Mouse (Mus musculus): ENCODE data around the gene Taf9b. TPM values are rescaled to one million over a fixed set of nuclear protein-coding genes. Genes with fewer than 3 reads are reported as not detected.
A peak's percentile ranks its signal among the peaks of the same experiment; 100 is the strongest.

Gene Taf9b
- polyA plus RNA-seq, 1 experiment from 2014 or later, result 12.4 TPM

DNA sequence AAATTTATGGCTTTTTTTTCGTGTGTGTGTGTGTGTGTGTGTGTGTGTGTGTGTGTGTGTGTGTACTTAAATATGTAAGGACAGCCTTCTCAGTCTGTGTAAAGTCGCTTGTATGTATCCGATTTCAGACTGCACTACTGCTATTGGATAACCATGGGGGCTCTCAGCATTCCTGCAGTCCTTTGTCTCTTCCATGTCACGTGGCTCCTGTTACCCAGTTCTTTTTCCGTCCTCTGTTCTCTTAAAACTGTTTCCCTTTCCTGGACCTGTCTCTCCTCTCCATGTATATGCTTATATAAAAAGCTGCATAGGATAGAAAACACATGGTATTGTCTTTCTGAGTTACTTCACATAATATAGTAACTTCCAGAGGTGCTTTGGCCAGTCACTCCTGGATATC lies 35.3 kb downstream of the Taf9b start:
- Histone ChIP-seq H3K9me3 (no peaks in the 10 kb centered on the region), H3K27ac (replicated peaks) (peak overlapping the region; percentile 78), H3K4me3 (no peak overlapping the region), H3K36me3 (no peaks in the 10 kb centered on the region), H3K4me2 (replicated peaks) (peak overlapping the region; percentile 13; the same call in 1 of the 2 replicates), H3K27me3 (no peaks in the 10 kb centered on the region), H3K4me1 (peaks cover 25% of the 10 kb centered on the region), H3K9ac (replicated peaks) (no peak overlapping the region)
- WGBS, result 16% methylated on average over 5 of the region's 5 CpGs
- peak; percentile 16; the same call in 1 of the 2 replicates for ATAC-seq (ENCODE audit: low FRiP score, low read depth)

DNA sequence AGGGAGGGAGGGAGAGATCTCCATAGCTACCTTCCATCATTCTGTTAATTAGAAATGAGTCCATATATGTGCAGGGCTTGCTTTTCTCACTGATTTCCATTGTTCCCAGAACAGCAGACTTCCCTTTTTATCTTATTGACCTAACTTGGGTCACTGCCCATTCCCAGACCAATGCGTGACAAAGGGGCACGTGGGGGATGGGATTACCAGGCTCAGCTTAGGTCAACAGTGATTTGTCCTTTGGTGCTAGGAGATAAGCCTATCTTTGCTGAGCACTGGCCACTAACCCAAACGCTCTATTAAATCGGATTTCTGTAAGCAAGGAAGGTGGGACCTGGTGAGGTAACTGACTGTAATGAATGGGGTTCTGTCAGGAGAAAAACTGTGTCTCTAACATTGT lies 36.7 kb downstream of the Taf9b start:
- no peak overlapping the region for H3K9ac ChIP-seq (replicated peaks)
- H3K9me3 ChIP-seq, result no peaks in the 10 kb centered on the region
- WGBS, result 23% methylated on average over 4 of the region's 4 CpGs
- no peak overlapping the region for H3K4me3 ChIP-seq
- H3K4me2 ChIP-seq (replicated peaks), result no peak overlapping the region
- no peaks in the 10 kb centered on the region for H3K27me3 ChIP-seq
- H3K4me1 ChIP-seq, result peaks cover 16% of the 10 kb centered on the region
- no peaks in the 10 kb centered on the region for H3K36me3 ChIP-seq
- no peak overlapping the region for H3K27ac ChIP-seq (replicated peaks)
- ATAC-seq (ENCODE audit: low FRiP score, low read depth), result no peak

DNA sequence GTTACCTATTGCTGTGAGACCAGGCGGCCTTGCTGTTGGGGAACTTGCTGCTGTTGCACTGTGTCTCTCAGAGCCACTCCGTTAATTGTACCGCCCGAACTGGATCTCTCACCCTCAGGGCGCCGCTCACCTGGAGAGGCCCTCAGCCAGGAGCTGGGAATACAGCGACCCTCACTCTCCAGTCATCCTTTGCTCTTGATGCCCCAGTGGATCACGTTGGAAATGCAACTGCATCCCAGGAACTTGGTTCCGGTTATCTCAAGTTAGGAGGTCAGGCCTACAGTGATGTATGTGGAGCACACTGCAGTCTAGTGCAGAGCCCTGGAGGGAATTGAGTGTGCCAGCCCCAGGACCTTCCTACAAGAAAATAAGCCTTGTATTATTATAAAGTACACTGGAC lies 44.6 kb downstream of the Taf9b start:
- Histone ChIP-seq H3K36me3 (no peaks in the 10 kb centered on the region), H3K9me3 (no peaks in the 10 kb centered on the region), H3K27ac (replicated peaks) (no peak overlapping the region), H3K9ac (replicated peaks) (no peak overlapping the region), H3K27me3 (no peaks in the 10 kb centered on the region), H3K4me1 (no peaks in the 10 kb centered on the region), H3K4me3 (no peak overlapping the region), H3K4me2 (replicated peaks) (no peak overlapping the region)
- no peak for ATAC-seq (ENCODE audit: low FRiP score, low read depth)
- 50% methylated on average over 9 of the region's 9 CpGs for WGBS

DNA sequence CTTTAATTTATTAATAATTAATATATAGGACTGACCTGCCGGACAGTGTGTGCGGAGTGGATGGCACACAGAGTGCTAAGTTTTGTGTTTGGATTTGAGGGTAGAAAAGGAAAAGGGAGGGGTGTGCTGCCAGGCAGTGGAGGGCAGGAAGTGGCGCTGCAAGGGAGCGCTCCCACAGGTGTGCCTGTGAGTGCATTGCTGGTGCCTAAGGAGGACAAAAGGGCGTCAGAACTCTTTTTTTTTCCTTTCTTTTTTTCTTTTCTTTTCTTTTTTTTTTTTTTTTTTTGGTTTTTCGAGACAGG lies 49.2 kb downstream of the Taf9b start:
- Histone ChIP-seq H3K27ac (replicated peaks) (no peak overlapping the region), H3K4me3 (peak overlapping the region; percentile 32; the same call in 1 of the 2 replicates), H3K36me3 (no peaks in the 10 kb centered on the region), H3K4me2 (replicated peaks) (peak overlapping the region; percentile 48), H3K4me1 (no peaks in the 10 kb centered on the region), H3K9ac (replicated peaks) (no peak overlapping the region), H3K27me3 (no peaks in the 10 kb centered on the region; the same call in 1 of the 2 replicates), H3K9me3 (no peaks in the 10 kb centered on the region)
- 54% methylated on average over 5 of the region's 6 CpGs for WGBS
- peak; percentile 59 for ATAC-seq (ENCODE audit: low FRiP score, low read depth)

DNA sequence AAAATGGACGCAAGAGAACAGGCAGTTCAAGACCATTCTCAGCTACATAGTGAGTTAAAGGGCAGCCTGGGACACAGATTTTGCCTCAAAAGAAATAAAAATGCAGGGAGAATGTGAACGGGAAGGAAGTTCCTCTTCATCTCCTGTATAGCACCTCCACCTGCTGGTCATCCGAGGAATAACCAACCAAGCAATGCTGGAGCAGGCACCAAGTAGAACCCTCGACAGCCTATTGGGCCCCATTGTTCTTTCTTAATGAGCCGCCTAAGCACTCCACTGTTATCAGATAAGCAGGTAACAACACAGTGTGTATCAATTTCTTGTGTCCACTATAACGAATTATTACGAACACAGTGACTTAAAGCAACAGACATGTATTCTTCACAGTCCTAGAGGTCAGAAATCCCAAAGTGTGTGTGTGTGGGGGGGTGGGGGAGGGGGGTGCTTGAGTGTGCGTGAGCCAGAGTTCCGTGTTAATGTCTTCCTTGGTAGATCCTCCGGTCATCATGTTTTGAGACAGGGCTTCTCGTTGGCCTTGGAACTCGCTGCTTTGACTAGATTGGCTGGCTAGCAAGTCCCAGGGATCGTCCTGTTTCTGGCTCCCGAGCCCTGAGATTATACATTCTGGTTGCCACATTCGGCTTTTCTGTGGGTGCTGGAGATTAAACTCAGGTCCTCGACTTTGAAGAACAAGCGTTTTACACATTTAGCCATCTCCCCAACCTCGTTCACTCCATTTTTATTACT lies 49.7 kb downstream of the Taf9b start:
- no peak overlapping the region for H3K9ac ChIP-seq (replicated peaks)
- no peaks in the 10 kb centered on the region; the same call in 1 of the 2 replicates for H3K27me3 ChIP-seq
- no peaks in the 10 kb centered on the region for H3K4me1 ChIP-seq
- no peak overlapping the region for H3K27ac ChIP-seq (replicated peaks)
- peak overlapping the region; percentile 48 for H3K4me2 ChIP-seq (replicated peaks)
- peak overlapping the region; percentile 32 for H3K4me3 ChIP-seq
- 31% methylated on average over 18 of the region's 18 CpGs for WGBS
- peak; percentile 85 for ATAC-seq (ENCODE audit: low FRiP score, low read depth)
- no peaks in the 10 kb centered on the region for H3K36me3 ChIP-seq
- H3K9me3 ChIP-seq, result no peaks in the 10 kb centered on the region

DNA sequence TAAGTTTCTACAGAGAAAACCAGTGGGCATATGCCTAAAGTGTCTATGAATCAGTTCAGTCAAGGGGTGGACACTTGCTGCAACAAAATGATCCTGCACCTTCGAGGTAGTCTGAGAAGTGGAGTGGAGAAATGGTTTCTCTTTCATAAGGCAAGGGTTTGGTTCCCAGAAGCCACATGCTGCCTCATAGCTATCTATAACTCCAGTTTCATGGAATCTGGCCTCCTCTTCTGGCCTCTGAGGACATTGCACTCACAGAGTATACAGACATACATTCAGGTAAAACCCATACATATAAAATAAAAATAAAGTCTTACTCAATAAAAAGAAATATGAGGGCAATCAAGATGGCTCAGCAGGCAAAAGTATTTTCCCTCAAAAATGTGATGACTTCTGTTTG lies 55.9 kb downstream of the Taf9b start:
- Histone ChIP-seq H3K9me3 (no peaks in the 10 kb centered on the region), H3K4me3 (no peak overlapping the region), H3K4me1 (no peaks in the 10 kb centered on the region), H3K36me3 (no peaks in the 10 kb centered on the region), H3K4me2 (replicated peaks) (no peak overlapping the region), H3K9ac (replicated peaks) (no peak overlapping the region), H3K27me3 (no peaks in the 10 kb centered on the region; the same call in 1 of the 2 replicates), H3K27ac (replicated peaks) (no peak overlapping the region)
- WGBS, result 89% methylated on average over 1 of the region's 1 CpGs
- no peak for ATAC-seq (ENCODE audit: low FRiP score, low read depth)

DNA sequence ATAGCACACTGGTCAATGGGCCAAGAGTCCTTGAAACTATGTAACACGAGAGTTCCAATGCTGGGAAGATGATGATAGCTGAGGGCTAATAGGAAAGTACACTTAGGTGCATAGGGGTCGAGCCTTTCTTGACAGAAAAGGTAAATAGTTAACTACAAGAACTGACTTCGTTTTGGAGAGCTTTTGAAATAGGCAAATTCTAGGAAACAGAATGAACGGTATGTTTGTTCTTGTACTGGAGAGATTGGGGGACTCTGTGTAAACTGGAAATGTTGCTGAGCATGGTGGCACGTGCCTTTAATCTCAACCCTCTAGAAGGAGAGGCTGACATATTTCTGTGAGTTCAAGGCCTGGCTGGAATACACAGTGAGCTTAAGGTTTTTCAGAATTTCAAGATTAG lies 56.4 kb downstream of the Taf9b start:
- Histone ChIP-seq H3K4me1 (no peaks in the 10 kb centered on the region), H3K4me3 (no peak overlapping the region), H3K4me2 (replicated peaks) (no peak overlapping the region), H3K27ac (replicated peaks) (no peak overlapping the region), H3K36me3 (no peaks in the 10 kb centered on the region), H3K9me3 (no peaks in the 10 kb centered on the region), H3K9ac (replicated peaks) (no peak overlapping the region), H3K27me3 (no peaks in the 10 kb centered on the region; the same call in 1 of the 2 replicates)
- no peak for ATAC-seq (ENCODE audit: low FRiP score, low read depth)
- 72% methylated on average over 5 of the region's 5 CpGs for WGBS

DNA sequence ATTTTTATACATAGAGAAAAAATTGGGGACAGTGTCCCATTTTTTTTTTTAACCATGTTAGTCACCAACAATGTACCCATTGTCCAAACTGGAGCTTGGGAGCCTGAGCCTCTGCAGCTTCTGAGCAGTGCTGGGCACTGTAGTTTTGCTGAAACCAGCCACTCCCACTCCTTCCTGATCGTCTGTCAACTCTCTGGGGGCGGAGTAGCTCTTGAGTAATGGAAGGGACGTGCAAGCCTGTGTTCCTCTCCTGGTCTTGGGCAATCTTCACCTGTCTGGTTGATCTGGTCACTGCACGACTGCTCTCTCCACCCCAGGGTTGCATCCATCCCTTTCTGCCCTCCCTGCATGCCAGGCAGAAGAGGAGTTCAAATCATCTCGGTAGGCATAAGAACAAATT lies 57.0 kb downstream of the Taf9b start:
- 65% methylated on average over 5 of the region's 5 CpGs for WGBS
- no peak for ATAC-seq (ENCODE audit: low FRiP score, low read depth)
- no peak overlapping the region for H3K4me2 ChIP-seq (replicated peaks)
- H3K4me3 ChIP-seq, result no peak overlapping the region
- H3K36me3 ChIP-seq, result no peaks in the 10 kb centered on the region
- H3K9ac ChIP-seq (replicated peaks), result no peak overlapping the region
- H3K4me1 ChIP-seq, result no peaks in the 10 kb centered on the region
- H3K27me3 ChIP-seq, result no peaks in the 10 kb centered on the region; the same call in 1 of the 2 replicates
- no peaks in the 10 kb centered on the region for H3K9me3 ChIP-seq
- no peak overlapping the region for H3K27ac ChIP-seq (replicated peaks)

Other genes with a start within 250 kb of the Taf9b start
- gene Magt1, start 209.3 kb downstream of the Taf9b start, polyA plus RNA-seq (2016; fragmentation: Nextera tagmentation; extraction: Ambion mirVana), result 36.8 and 37.5 TPM in 2 replicates
- gene Cox7b, start 205.5 kb downstream of the Taf9b start, polyA plus RNA-seq (2016; fragmentation: Nextera tagmentation; extraction: Ambion mirVana), result 288 and 289 TPM in 2 replicates
- gene Atp7a, start 193.9 kb downstream of the Taf9b start, polyA plus RNA-seq (2016; fragmentation: Nextera tagmentation; extraction: Ambion mirVana), result 27.8 and 28.0 TPM in 2 replicates
- 0.21 and 0.28 TPM in 2 replicates for gene Tlr13, start 78.0 kb downstream of the Taf9b start, polyA plus RNA-seq (2016; fragmentation: Nextera tagmentation; extraction: Ambion mirVana)
- gene Pgk1, start 34.1 kb downstream of the Taf9b start, polyA plus RNA-seq (2016; fragmentation: Nextera tagmentation; extraction: Ambion mirVana), result 290 and 294 TPM in 2 replicates
- not detected in 2 replicates for gene Fnd3c2, start 34.2 kb upstream of the Taf9b start, polyA plus RNA-seq (2016; fragmentation: Nextera tagmentation; extraction: Ambion mirVana)

Data from midbrain, embryonic 12.5 days (tissue).